Comparison of ENCODE assay signal across 8 mouse cellular contexts in genomic region chr2:127444055-127444789, GRCm38 (mm10). TPM values are rescaled to one million over a fixed set of nuclear protein-coding genes. Genes with fewer than 3 reads are reported as not detected.
DNase-seq lines count a peak whose midpoint lies in the region; ATAC-seq lines count a peak whose summit lies in the region.

TSS of gene Fahd2a (minus strand) at chr2:127444565.

- no peaks in the 10 kb centered on the region for H3K36me3 ChIP-seq in hindbrain, embryonic 15.5 days

- no peaks in the 10 kb centered on the region for H3K27me3 ChIP-seq in hindbrain, embryonic 15.5 days

- H3K9ac ChIP-seq in hindbrain, embryonic 15.5 days: peak within 1 kb of the TSS; percentile 74

- ATAC-seq in hindbrain, embryonic 15.5 days (ENCODE audit: low FRiP score, low read depth): peak; percentile 94

- 3% methylated on average over 37 of the region's 37 CpGs for WGBS in hindbrain, embryonic 15.5 days

- DNase-seq in R1 (ENCODE audit: low read depth, low spot score): peak; percentile 96
- DNase-seq in cerebellum, postnatal 36 days: peak; percentile 92
- peak; percentile 91 to 93 for DNase-seq in frontal cortex, postnatal 36 days (ENCODE audit: low spot score in 2 of 2)
- DNase-seq in left cerebral cortex, adult 11 months (ENCODE audit: low spot score): peak; percentile 82
- peak; percentile 91 to 92 for DNase-seq in lung, postnatal 4 days
- peak; percentile 84 for DNase-seq in retina, postnatal 7 days (ENCODE audit: low read depth, low spot score)
- DNase-seq in urinary bladder, adult 2 months (ENCODE audit: low spot score): peak; percentile 67

- H3K4me2 ChIP-seq in hindbrain, embryonic 15.5 days: peak within 1 kb of the TSS; percentile 80

- H3K27ac ChIP-seq in hindbrain, embryonic 15.5 days (replicated peaks): peak within 1 kb of the TSS; percentile 36; the same call in 1 of the 2 replicates

- H3K4me3 ChIP-seq in hindbrain, embryonic 15.5 days: peak within 1 kb of the TSS; percentile 79

- H3K4me1 ChIP-seq in hindbrain, embryonic 15.5 days (replicated peaks): peaks cover 29% of the 10 kb centered on the region

- no peaks in the 10 kb centered on the region for H3K9me3 ChIP-seq in hindbrain, embryonic 15.5 days

RNA-seq across cellular contexts. Expression of gene Fahd2a, which starts in this region (rescaled TPM):
- 30.4 and 31.8 TPM in 2 replicates for polyA plus RNA-seq in hindbrain, embryonic 15.5 days (2015; fragmentation: Nextera tagmentation; extraction: Ambion mirVana)
- polyA plus RNA-seq in urinary bladder, adult 2 months (2012; rRNA removed): 30.4 and 41.2 TPM in 2 replicates

Comparison
In these comparisons a context has a peak if more than half of its experiments do, and no peak if none do; other contexts are left out.
1. Peak in every context shown above with its lines: DNase-seq, ATAC-seq, H3K4me3 ChIP-seq and H3K27ac ChIP-seq.